Comparison of ENCODE assay signal across 10 mouse cellular contexts in the genomic region with DNA sequence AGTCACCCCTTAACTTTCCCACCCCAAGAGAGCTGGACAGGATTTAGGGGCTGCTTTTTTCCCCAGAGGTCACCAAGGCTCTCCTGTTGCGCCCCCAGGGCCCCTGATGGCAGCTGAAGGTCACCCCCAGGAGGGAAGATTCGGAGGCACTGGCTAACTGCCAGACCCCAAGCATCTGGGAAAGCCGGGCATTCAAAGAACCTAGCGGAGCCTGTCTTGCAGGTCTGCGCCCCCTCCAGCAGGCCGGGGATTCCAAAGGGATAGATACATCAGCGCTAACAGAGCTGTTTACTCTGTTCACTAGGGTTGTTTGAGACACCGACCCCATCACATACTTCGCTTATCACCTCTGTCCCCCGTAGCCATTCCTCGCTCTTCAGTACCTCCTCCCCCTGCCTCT.
A peak's percentile ranks its signal among the peaks of the same experiment; 100 is the strongest.
DNase-seq lines count a peak whose midpoint lies in the region; ATAC-seq and TF ChIP-seq lines count a peak whose summit lies in the region.
"Had no signal": no experiment of that assay in that cellular context is flagged by ENCODE, and none has a peak within 500 bp of the region (broad histone marks: within the 10 kb centered on the region; RNA-seq: fewer than 3 reads in every experiment).

No protein-coding gene starts in this region.

- H3K4me2 ChIP-seq in forebrain, embryonic 13.5 days: peak overlapping the region; percentile 39
- peak overlapping the region; percentile 30; the same call in 1 of the 2 replicates for H3K4me2 ChIP-seq in limb, embryonic 11.5 days (ENCODE audit: low read depth, severe bottlenecking)

- intact Hi-C loops in gastrocnemius, adult 2 months (cut with DNase I): no loop called here

- no peak for DNase-seq in gastrocnemius, adult 2 months
- DNase-seq in gastrocnemius, postnatal 4 days (ENCODE audit: low spot score in 2 of 2): no peak
- peak; percentile 23 for DNase-seq in limb, embryonic 11.5 days (ENCODE audit: low spot score)
- peak; percentile 63 for DNase-seq in testis, postnatal 10 days (ENCODE audit: low spot score)
- no peak for DNase-seq in yolk sac, embryonic 10.5 days (ENCODE audit: low spot score)
- DNase-seq in thymus, postnatal 36 days: no peak

- peak overlapping the region; percentile 13; the same call in 1 of the 2 replicates for H3K4me3 ChIP-seq in gastrocnemius, adult 2 months
- H3K4me3 ChIP-seq in ES-Bruce4 (ENCODE audit: low read depth, low read length): peak overlapping the region; percentile 57
- H3K4me3 ChIP-seq in forebrain, embryonic 13.5 days: peak overlapping the region; percentile 12; the same call in 1 of the 2 replicates
- no peak overlapping the region for H3K4me3 ChIP-seq in limb, embryonic 11.5 days (ENCODE audit: low read depth, low read length)
- H3K4me3 ChIP-seq: erythroblast, embryonic 14.5 days had no signal

- no peaks in the 10 kb centered on the region for H3K4me1 ChIP-seq in ES-Bruce4 (ENCODE audit: control insufficient read depth, insufficient read depth, low read length)
- H3K4me1 ChIP-seq in forebrain, embryonic 13.5 days: 0 out of 2 replicates have a peak, but pooled peaks cover 5% of the 10 kb centered on the region
- H3K4me1 ChIP-seq in limb, embryonic 11.5 days (ENCODE audit: control insufficient read depth, insufficient read depth, low read length): no peaks in the 10 kb centered on the region

- H3K9me3 ChIP-seq in ES-Bruce4 (replicated peaks; ENCODE audit: control insufficient read depth, insufficient read depth, low read length, poor library complexity, severe bottlenecking): no peaks in the 10 kb centered on the region
- no peaks in the 10 kb centered on the region for H3K9me3 ChIP-seq in forebrain, embryonic 13.5 days (replicated peaks)
- no peaks in the 10 kb centered on the region for H3K9me3 ChIP-seq in limb, embryonic 11.5 days (ENCODE audit: control insufficient read depth, low read length)

- H3K9ac ChIP-seq in ES-Bruce4 (ENCODE audit: low read depth, poor library complexity, severe bottlenecking): no peak overlapping the region
- H3K9ac ChIP-seq in forebrain, embryonic 13.5 days: no peak overlapping the region
- H3K9ac ChIP-seq in limb, embryonic 11.5 days (ENCODE audit: low read length): no peak overlapping the region

- WGBS in forebrain, embryonic 13.5 days: 27% methylated on average over 11 of the region's 11 CpGs
- 28% methylated on average over 10 of the region's 11 CpGs for WGBS in limb, embryonic 11.5 days

- no peak for TF ChIP-seq CTCF in gastrocnemius, adult 2 months (IDR thresholded peaks at IDR 0.05)
- no peak for TF ChIP-seq CTCF in ES-Bruce4 (IDR thresholded peaks at IDR 0.05; ENCODE audit: low read depth, low read length)

- H3K27ac ChIP-seq in gastrocnemius, adult 2 months: no peak overlapping the region
- H3K27ac ChIP-seq in ES-Bruce4 (ENCODE audit: insufficient read depth, low read length): no peak overlapping the region
- no peak overlapping the region for H3K27ac ChIP-seq in forebrain, embryonic 13.5 days
- no peak overlapping the region for H3K27ac ChIP-seq in limb, embryonic 11.5 days (replicated peaks; ENCODE audit: low read depth, low read length)

- no peaks in the 10 kb centered on the region for H3K27me3 ChIP-seq in ES-Bruce4 (ENCODE audit: control insufficient read depth, insufficient read depth, low read length, poor library complexity, severe bottlenecking)
- no peaks in the 10 kb centered on the region for H3K27me3 ChIP-seq in forebrain, embryonic 13.5 days
- no peaks in the 10 kb centered on the region for H3K27me3 ChIP-seq in limb, embryonic 11.5 days (ENCODE audit: control insufficient read depth, insufficient read depth, low read length)
- H3K27me3 ChIP-seq: CH12.LX had no signal

- no peak for TF ChIP-seq POLR2A in ES-Bruce4 (IDR thresholded peaks at IDR 0.05; ENCODE audit: insufficient read depth, low read length)

- H3K36me3 ChIP-seq in ES-Bruce4 (ENCODE audit: control insufficient read depth, insufficient read depth, low read length, poor library complexity, severe bottlenecking): no peaks in the 10 kb centered on the region
- no peaks in the 10 kb centered on the region for H3K36me3 ChIP-seq in forebrain, embryonic 13.5 days (ENCODE audit: poor library complexity, severe bottlenecking)
- no peaks in the 10 kb centered on the region for H3K36me3 ChIP-seq in limb, embryonic 11.5 days (ENCODE audit: control insufficient read depth, insufficient read depth, low read length)

- ATAC-seq in forebrain, embryonic 13.5 days: 0 out of 2 replicates have a peak, but pooled peaks have one; percentile 43
- ATAC-seq in limb, embryonic 11.5 days (ENCODE audit: insufficient number of reproducible peaks, low FRiP score, low TSS enrichment, low read depth): no peak

- TF ChIP-seq EP300 in ES-Bruce4 (IDR thresholded peaks at IDR 0.05; ENCODE audit: insufficient read depth, low read depth, low read length): no peak

Comparison
In these comparisons a context has a peak if more than half of its experiments do, and no peak if none do; other contexts are left out.
1. DNase-seq: peak in limb, embryonic 11.5 days (single experiment) and testis, postnatal 10 days (single experiment); none in gastrocnemius, adult 2 months (single experiment), gastrocnemius, postnatal 4 days (0 of 2), yolk sac, embryonic 10.5 days (single experiment) and thymus, postnatal 36 days (0 of 2).